Mouse (Mus musculus) WW6 (cell line): ENCODE data around the gene Cys1.
"Not testable (repeated sequence)": the region's sequence is repeated elsewhere in the genome, so short reads cannot be mapped to it uniquely, and the experiment has no call there.

Experiments
- DNase-seq: peaks from one replicate; pipeline ENCODE4 v3.0.0-alpha.2; 2013; ENCODE audit warnings: low read depth, low spot score

Gene Cys1

GRCm38 (mm10) chr12:24645901-24646300 is 35.7 kb downstream of the Cys1 start:
- DNase-seq = no peak

GRCm38 (mm10) chr12:24644125-24644571 is 37.5 kb downstream of the Cys1 start:
- no peak for DNase-seq

- DNase-seq = no peak
Observed at GRCm38 (mm10) chr12:24642370-24642802, 39.2 kb downstream of the Cys1 start.

- DNase-seq = not testable (repeated sequence)
Observed at GRCm38 (mm10) chr12:24638787-24639186, 42.8 kb downstream of the Cys1 start.

GRCm38 (mm10) chr12:24634648-24635047 is 47.0 kb downstream of the Cys1 start:
- no peak for DNase-seq

GRCm38 (mm10) chr12:24634212-24634611 is 47.4 kb downstream of the Cys1 start:
- no peak for DNase-seq

GRCm38 (mm10) chr12:24633753-24634191 is 47.8 kb downstream of the Cys1 start:
- DNase-seq = no peak

- no peak for DNase-seq
Observed at GRCm38 (mm10) chr12:24632404-24632803, 49.2 kb downstream of the Cys1 start.

GRCm38 (mm10) chr12:24630220-24630619 is 51.4 kb downstream of the Cys1 start:
- DNase-seq = no peak

- DNase-seq = no peak
Observed at GRCm38 (mm10) chr12:24627215-24627614, 54.4 kb downstream of the Cys1 start.

- DNase-seq = no peak
Observed at GRCm38 (mm10) chr12:24626401-24626800, 55.2 kb downstream of the Cys1 start.

- no peak for DNase-seq
Observed at GRCm38 (mm10) chr12:24623486-24624251, 57.9 kb downstream of the Cys1 start.

- no peak for DNase-seq
Observed at GRCm38 (mm10) chr12:24619436-24619835, 62.2 kb downstream of the Cys1 start.
